Mouse (Mus musculus): ENCODE measurements around the gene Qrich2.
"Not testable (repeated sequence)": the region's sequence is repeated elsewhere in the genome, so short reads cannot be mapped to it uniquely, and the experiment has no call there.

Gene Qrich2

GRCm38 (mm10) chr11:116489771-116490231 is 23.8 kb upstream of the Qrich2 start:
- DNase-seq (ENCODE audit: low read depth, low spot score): no peak

GRCm38 (mm10) chr11:116488693-116489375 is 22.8 kb upstream of the Qrich2 start:
- no peak for DNase-seq (ENCODE audit: low read depth, low spot score)

- DNase-seq (ENCODE audit: low read depth, low spot score): no peak
Measured at GRCm38 (mm10) chr11:116488207-116488606, 22.2 kb upstream of the Qrich2 start.

- no peak for DNase-seq (ENCODE audit: low read depth, low spot score)
Measured at GRCm38 (mm10) chr11:116484261-116484660, 18.2 kb upstream of the Qrich2 start.

GRCm38 (mm10) chr11:116481776-116482175 is 15.7 kb upstream of the Qrich2 start:
- no peak for DNase-seq (ENCODE audit: low read depth, low spot score)

- DNase-seq (ENCODE audit: low read depth, low spot score): no peak
Measured at GRCm38 (mm10) chr11:116480975-116481374, 14.9 kb upstream of the Qrich2 start.

GRCm38 (mm10) chr11:116479832-116480231 is 13.8 kb upstream of the Qrich2 start:
- no peak for DNase-seq (ENCODE audit: low read depth, low spot score)

- no peak for DNase-seq (ENCODE audit: low read depth, low spot score)
Measured at GRCm38 (mm10) chr11:116478978-116479377, 12.9 kb upstream of the Qrich2 start.

GRCm38 (mm10) chr11:116477160-116477759 is 11.2 kb upstream of the Qrich2 start:
- no peak for DNase-seq (ENCODE audit: low read depth, low spot score)

- DNase-seq (ENCODE audit: low read depth, low spot score): no peak
Measured at GRCm38 (mm10) chr11:116476696-116477095, 10.7 kb upstream of the Qrich2 start.

- DNase-seq (ENCODE audit: low read depth, low spot score): no peak
Measured at GRCm38 (mm10) chr11:116476041-116476440, 10.0 kb upstream of the Qrich2 start.

GRCm38 (mm10) chr11:116472275-116472674 is 6.2 kb upstream of the Qrich2 start:
- DNase-seq (ENCODE audit: low read depth, low spot score): no peak

GRCm38 (mm10) chr11:116470896-116471295 is 4.9 kb upstream of the Qrich2 start:
- no peak for DNase-seq (ENCODE audit: low read depth, low spot score)

- DNase-seq (ENCODE audit: low read depth, low spot score): no peak
Measured at GRCm38 (mm10) chr11:116470249-116470648, 4.2 kb upstream of the Qrich2 start.

GRCm38 (mm10) chr11:116468338-116468737 is 2.3 kb upstream of the Qrich2 start:
- DNase-seq (ENCODE audit: low read depth, low spot score): not testable (repeated sequence)

GRCm38 (mm10) chr11:116463833-116464232 is 2.2 kb downstream of the Qrich2 start:
- DNase-seq (ENCODE audit: low read depth, low spot score): peak; percentile 22

GRCm38 (mm10) chr11:116463338-116463737 is 2.7 kb downstream of the Qrich2 start:
- DNase-seq (ENCODE audit: low read depth, low spot score): no peak

GRCm38 (mm10) chr11:116459786-116460185 is 6.3 kb downstream of the Qrich2 start:
- DNase-seq (ENCODE audit: low read depth, low spot score): no peak

- no peak for DNase-seq (ENCODE audit: low read depth, low spot score)
Measured at GRCm38 (mm10) chr11:116456234-116456633, 9.8 kb downstream of the Qrich2 start.

- no peak for DNase-seq (ENCODE audit: low read depth, low spot score)
Measured at GRCm38 (mm10) chr11:116453889-116454288, 12.2 kb downstream of the Qrich2 start.

- DNase-seq (ENCODE audit: low read depth, low spot score): no peak
Measured at GRCm38 (mm10) chr11:116449341-116449740, 16.7 kb downstream of the Qrich2 start.

GRCm38 (mm10) chr11:116447822-116448221 is 18.2 kb downstream of the Qrich2 start:
- no peak for DNase-seq (ENCODE audit: low read depth, low spot score)

- DNase-seq (ENCODE audit: low read depth, low spot score): no peak
Measured at GRCm38 (mm10) chr11:116446308-116446887, 19.6 kb downstream of the Qrich2 start.
